Mouse (Mus musculus) kidney, postnatal 4 days (tissue): Measurements from ENCODE around the gene Gm9.
"Not testable (repeated sequence)": the region's sequence is repeated elsewhere in the genome, so short reads cannot be mapped to it uniquely, and the experiment has no call there.

Experiments
- DNase-seq, 2 experiments: peaks; one replicate each; pipeline ENCODE4 v3.0.0; 2021; ENCODE audit warnings: mixed read lengths in 2 of 2

Gene Gm9

DNA sequence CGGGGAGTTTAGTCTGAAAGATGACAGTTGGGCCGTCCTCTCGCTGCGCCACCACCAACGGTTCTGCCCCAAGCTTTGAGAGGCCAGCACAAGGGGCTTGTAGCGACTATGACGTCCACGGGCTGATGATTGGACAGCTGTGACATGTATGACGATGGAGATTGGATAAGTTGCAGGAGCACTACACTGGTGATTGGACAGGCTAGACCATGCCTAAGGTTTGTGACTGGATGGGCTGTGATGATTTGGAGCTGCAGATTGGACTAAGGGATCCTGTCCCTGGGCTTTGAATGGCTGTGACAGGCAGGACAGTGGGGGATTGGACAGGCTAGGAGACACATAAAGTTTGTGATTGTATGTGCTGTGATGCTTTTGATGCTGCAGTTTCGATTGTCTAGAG is at the start of gene Gm9:
Gene Gm9 (minus strand): TSS at position 101 of the 400 bp plus-strand sequence.
- DNase-seq: no peak

DNA sequence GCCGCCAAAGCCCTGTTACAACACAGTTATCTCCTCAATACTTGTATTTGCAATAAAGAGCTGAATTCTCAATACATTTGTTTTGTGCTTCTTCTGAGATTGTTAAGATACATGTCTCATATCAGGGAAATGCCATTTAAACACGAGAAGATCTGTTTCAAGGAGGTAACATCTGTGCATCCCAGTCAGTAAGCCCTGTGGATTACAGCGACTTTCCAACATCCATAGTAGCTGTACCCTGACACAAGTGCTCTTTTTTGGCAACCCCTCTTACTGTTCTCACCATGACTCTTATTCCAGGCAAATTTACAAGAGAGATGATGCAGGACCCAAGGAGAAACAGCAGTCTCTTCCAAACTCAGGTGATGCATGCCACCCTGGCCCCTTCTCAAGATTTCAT is 38.8 kb upstream of the Gm9 start, which contains the start of gene Rhox3a:
Gene Rhox3a (plus strand): TSS at position 301 of the 400 bp plus-strand sequence.
- not testable (repeated sequence) for DNase-seq

DNA sequence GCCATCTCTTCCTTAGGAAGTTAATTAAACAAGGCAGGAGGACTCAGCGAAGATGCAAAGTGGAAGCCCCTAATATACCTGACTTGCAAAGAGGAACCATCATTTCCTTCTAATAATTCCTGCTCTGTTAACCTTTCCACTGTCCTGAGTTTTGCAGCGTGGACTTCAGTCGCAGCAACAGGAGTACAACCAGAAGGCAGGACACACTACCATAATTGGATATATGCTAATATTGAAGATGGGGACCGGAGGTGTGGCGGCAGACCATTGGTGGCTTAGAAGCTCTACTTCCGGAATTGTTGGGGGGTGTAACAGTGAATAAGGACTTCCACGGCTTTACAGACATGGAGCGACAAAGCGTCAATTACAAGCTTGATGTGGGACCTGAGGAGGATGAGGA is 33.8 kb upstream of the Gm9 start, which contains the start of gene Rhox2a:
Gene Rhox2a (plus strand): TSS at position 301 of the 400 bp plus-strand sequence.
- DNase-seq: not testable (repeated sequence)

DNA sequence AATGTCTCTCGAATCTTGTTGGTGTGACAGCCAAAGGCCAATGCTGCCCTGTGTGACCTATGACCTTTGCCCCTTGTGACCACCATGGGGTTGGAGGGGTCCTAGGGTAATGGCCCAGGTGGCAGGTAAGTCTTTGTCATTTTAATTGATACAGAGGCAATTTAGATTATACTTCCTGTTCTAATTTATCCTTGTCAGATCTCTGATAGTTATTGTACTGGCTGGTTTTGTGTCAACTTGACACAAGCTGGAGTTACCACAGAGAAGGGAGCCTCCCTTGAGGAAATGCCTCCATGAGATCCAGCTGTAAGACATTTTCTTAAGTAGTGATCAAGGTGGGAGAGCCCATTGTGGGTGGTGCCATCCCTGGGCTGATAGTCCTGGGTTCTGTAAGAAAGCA is 11.3 kb upstream of the Gm9 start, which contains the start of gene Rhox1:
Gene Rhox1 (minus strand): TSS at position 101 of the 400 bp plus-strand sequence.
- DNase-seq: not testable (repeated sequence)

DNA sequence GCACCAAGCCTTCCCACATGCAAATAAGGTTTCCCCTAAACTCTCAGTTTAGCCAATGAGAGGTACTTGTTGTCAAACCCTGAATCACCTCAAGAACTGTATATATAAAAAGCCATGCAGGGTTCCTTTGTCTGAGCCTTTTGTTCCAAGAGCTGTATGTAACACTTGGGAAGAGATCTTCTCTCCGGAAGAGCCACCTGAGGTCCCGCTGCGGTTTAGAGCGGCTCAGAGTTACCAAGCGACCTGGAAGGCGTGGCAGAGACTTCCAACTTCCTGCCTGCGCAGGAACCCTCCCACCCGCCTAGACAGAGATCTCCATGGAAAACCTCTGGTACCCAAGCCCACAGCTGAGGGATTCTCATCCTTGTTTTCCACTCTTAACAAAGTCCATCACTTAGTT is 12.2 kb downstream of the Gm9 start:
- no peak for DNase-seq

DNA sequence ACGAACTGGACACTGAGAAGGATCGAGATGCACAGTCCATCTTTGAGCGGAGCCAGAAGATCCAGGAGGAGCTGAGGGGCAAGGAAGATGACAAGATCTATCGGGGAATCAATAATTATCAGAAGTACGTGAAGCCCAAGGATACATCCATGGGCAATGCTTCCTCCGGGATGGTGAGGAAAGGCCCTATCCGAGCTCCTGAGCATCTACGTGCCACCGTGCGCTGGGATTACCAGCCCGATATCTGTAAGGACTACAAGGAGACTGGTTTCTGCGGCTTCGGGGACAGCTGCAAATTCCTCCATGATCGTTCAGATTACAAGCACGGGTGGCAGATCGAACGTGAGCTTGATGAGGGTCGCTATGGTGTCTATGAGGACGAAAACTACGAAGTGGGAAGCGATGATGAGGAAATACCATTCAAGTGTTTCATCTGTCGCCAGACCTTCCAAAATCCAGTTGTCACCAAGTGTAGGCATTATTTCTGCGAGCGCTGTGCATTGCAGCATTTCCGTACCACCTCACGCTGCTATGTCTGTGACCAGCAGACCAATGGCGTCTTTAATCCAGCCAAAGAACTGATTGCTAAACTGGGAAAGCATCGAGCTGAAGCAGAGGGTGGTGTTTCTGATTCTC is 19.0 kb downstream of the Gm9 start:
- DNase-seq: peak; percentile 5 to 11

DNA sequence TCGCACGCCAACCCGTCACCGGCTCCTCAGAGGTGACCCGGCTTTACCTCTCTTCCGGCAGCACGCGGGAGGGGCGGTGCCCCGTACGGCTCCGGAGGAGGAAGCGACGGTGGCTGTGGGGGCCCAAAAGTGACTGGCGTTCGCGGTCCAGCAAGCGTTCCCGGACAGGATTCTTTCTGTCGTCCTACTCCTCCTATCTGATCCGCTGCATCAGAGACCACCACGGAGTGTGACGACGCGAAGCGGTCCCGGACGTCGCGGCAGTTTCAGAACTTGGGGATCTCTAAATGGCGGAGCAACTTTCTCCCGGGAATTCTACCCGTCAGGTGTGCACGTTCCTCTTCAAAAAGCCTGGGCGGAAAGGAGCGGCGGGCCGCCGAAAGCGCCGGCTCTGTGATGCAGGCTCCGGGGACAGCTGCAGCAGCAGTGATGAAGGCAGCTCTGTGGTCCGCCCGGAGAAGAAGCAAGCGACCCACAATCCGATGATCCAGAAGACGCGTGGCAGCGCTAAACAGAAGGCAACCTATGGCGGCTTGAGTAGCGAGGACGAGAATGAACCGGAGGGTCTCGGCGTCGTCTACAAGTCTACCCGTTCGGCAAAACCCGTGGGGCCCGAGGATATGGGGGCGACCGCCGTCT is 19.6 kb downstream of the Gm9 start, which contains the start of the genes Ndufa1 and Rnf113a1:
Gene Ndufa1 (minus strand): TSS at position 59 of the 639 bp plus-strand sequence.
Gene Rnf113a1 (plus strand): TSS at position 141 of the 639 bp plus-strand sequence.
- DNase-seq: peak; percentile 88 to 92

DNA sequence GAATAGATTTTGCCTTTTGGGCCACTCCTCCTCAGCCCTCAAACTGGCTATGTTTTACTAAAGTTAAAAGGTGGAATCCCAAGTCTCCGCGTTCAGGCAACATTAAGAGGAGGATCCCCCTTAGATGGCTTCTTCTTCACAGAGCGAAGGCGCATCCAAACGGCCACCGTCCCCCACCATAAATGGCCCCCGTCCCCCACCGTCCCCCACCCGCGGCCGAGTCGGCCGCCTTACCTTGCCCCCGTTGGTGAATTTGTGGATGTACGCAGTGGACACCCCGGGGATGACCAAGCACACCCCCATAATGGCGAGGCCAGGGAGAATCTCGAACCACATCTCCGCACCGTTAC is 20.1 kb downstream of the Gm9 start:
- DNase-seq: no peak

DNA sequence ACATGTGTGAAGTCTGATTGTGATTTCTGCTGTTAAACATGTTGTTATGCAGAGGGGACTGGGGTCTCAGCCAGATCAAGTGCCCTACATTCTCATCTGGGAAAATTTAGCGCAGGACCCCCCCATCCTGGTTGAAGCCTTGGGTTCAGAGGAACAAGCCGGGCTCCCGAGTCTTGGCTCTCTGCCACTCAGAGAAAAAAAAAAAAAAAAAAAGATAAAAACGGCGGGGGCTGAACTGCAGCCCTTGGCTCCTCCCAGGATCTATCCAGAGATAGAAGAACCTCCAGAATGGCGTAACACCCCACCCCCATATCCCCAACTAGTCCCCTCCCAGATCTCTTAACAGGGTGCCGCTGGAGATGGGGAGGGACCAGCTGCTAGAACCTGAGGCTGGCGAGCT is 26.4 kb downstream of the Gm9 start:
- DNase-seq: not testable (repeated sequence)

DNA sequence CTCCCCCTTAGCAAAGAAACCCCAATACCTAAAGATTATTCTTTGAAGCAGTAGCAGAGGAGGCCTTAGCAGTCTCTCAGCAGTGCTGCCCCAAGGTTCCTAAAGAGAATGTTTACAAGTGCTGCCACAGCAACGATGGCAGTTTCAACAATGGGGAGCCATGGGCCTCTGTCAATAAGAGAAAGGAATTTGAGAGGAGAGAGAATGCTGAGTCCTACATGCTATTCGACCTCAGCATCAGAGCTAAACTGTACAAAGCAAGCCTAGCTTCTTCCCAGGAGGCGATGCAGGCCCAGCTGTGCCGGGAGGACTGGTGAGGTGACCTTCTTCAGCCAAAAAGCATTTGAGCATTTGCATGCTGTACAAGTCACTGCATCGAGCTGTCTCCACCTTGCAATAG is 42.1 kb downstream of the Gm9 start, which contains the start of gene Akap14:
Gene Akap14 (minus strand): TSS at position 101 of the 400 bp plus-strand sequence.
- no peak for DNase-seq

DNA sequence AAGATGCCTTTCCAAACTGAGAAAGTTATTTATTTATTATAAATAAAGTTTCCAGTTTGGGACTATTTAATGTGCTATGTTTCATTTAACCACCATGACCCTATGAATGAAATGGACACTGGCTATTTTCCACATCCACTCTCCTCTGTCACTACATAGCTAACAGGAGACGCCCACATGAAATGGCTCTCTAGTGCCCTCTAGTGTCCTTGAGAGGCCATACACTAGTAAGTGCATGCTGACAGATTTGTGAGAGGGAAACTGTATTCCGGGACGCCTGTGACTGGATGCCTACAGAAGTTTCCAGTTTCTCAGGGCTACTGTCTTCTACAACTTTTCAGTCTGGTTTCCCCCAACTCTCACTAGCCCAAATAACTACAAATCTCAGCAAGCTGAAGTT is 43.8 kb downstream of the Gm9 start:
- DNase-seq: peak; percentile 25 to 49

DNA sequence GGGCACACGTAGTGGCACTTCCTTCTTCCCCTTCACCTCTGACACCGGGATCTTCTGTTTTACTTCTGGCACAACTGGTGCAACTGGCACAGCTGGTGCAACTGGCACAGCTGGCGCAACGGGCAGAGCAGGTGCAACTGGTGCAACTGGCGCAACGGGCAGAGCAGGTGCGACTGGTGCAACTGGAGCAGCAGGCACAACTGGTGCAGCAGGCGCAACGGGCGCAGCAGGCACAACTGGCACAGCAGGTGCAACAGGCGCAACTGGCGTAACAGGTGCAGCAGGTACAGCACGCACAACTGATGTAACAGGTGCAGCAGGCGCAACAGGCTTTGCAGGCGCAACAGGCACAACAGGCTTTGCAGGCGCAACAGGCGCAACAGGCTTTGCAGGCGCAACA is 47.7 kb downstream of the Gm9 start:
- DNase-seq: no peak

DNA sequence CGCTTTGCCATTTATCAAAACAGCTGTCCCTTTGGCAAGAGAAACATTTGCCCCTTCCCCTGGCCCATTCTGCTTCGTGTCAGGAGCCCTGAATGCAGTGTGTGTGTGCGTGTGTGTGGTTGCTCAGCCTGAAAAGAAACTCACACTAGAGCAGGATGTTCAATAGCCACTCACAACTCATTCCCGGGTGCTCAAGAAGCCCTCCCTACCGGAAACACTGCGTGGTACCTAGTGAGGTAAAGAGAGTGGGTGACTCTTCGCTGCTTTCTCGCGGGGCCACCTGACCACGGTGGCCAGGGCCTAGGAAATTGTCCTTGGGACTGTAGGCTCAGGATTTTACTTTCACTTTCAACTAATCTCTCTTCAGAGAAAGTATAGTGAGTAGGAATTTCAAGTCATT is 49.7 kb downstream of the Gm9 start:
- no peak for DNase-seq
